Mouse (Mus musculus): ENCODE measurements around the gene Krtap1-5.

The Krtap1-5 gene

GRCm38 (mm10) chr11:99550765-99551164 lies 30.1 kb downstream of the Krtap1-5 start, which contains the start of gene Krtap3-3:
TSS of gene Krtap3-3 (minus strand) at chr11:99550865.
- DNase-seq (ENCODE audit: extremely low spot score, low read depth, low spot score) = no peak

GRCm38 (mm10) chr11:99547892-99548291 lies 32.9 kb downstream of the Krtap1-5 start:
- DNase-seq (ENCODE audit: extremely low spot score, low read depth, low spot score) = no peak

GRCm38 (mm10) chr11:99539721-99540120 lies 41.1 kb downstream of the Krtap1-5 start:
- no peak for DNase-seq (ENCODE audit: extremely low spot score, low read depth, low spot score)

All from hindlimb bud, embryonic 11.5 days (tissue).